Mouse (Mus musculus) heart, postnatal 36 days (tissue): ENCODE measurements around the gene Crocc. TPM values are rescaled to one million over a fixed set of nuclear protein-coding genes. Genes with fewer than 3 reads are reported as not detected.

Experiments used
- DNase-seq, 2 experiments: peaks; one replicate each; pipeline ENCODE4 v3.0.0; 2021 to 2022
- intact Hi-C: fragments of 180-260 bp; cut with DNase I; formaldehyde crosslinking; loops from one replicate; pipeline ENCODE4 v1.15.1; 2025
- total RNA-seq, 2 experiments: library from RNA; stranded (reverse); gene quantifications; 2 replicates each; pipeline ENCODE4 v1.2.3; 2021

Crocc gene
- 1 to 10 TPM; 4.3 to 5.5 TPM for total RNA-seq

- DNase-seq: peak; percentile 100
- intact Hi-C loops: loop anchor here (2.0 kb wide), 1 partner anchor 16 kb away; no protein-coding TSS in a partner anchor
These were observed at the start of gene Crocc for GRCm38 (mm10) chr4:141060426-141061301. TSS of gene Crocc (minus strand) at chr4:141060550.

GRCm38 (mm10) chr4:141108196-141108732 is 47.9 kb upstream of the Crocc start:
- DNase-seq: no peak
- intact Hi-C loops: no loop called here

- DNase-seq: no peak
- intact Hi-C loops: no loop called here
These were observed 46.3 kb upstream of the Crocc start for GRCm38 (mm10) chr4:141106526-141107183.

GRCm38 (mm10) chr4:141101855-141102254 is 41.5 kb upstream of the Crocc start:
- intact Hi-C loops: no loop called here

DNA sequence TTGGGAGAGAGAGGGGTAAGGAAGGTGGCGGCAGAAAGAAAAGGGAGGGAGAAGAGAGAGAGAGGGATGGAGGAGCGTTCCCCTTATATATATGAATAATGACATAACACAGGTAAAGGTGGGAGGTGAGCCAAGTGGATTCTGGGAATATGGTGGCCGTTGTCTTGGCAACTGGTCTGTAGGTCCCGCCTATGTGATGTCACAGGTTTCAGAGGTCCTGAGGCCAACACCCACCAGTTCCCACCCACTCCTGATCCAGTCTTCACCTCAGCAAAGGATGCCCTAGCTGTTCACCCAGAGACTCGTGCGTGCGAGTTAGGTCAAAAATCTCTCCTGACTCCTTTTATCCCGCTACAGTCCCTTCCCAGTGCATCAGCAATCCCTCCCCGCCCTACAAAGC is 40.9 kb upstream of the Crocc start:
- intact Hi-C loops: no loop called here
- no peak for DNase-seq

More at GRCm38 (mm10) chr4:141101855-141102254, 41.5 kb upstream of the Crocc start:
- DNase-seq: no peak

DNA sequence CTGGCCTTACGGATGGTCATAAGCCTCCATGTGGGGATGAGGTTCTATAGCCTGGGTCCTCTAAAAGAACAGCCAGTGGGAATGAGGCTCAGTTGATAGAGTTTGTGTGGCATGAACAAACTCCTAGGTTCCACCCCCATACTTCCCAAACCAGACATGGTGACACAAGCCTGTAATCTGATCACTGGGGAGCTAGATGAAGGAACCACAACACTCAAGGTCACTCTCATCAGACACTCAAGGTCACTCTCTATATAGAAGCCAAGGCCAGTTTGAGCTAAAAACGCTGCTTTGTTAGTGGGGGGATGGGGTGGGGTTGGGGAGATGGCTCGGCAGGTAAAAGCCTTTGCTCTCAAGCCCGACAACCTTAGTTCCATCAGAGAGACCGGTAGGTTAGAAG is 39.6 kb upstream of the Crocc start:
- DNase-seq: no peak
- intact Hi-C loops: no loop called here

DNA sequence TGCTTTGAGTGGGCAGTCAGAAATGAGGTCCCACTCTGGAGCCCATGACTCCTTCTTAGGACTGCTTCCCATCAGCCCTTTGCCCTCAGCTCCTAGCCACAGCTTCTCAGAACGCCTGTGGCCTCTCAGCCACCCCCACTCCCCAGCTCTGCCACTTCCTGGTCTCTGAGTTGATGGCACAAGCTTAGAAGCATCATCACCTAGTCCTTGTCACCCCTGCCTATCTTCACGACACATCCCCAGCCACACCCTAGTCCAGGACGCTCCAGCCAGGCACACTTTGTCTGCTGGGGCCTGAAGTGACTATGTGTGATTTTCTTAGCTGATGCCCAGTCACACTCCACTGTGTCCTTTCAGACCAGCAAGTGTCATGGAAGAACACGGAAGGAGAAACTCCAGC is 38.6 kb upstream of the Crocc start:
- intact Hi-C loops: no loop called here
- no peak for DNase-seq

GRCm38 (mm10) chr4:141096710-141097109 is 36.4 kb upstream of the Crocc start:
- no peak for DNase-seq
- intact Hi-C loops: no loop called here

DNA sequence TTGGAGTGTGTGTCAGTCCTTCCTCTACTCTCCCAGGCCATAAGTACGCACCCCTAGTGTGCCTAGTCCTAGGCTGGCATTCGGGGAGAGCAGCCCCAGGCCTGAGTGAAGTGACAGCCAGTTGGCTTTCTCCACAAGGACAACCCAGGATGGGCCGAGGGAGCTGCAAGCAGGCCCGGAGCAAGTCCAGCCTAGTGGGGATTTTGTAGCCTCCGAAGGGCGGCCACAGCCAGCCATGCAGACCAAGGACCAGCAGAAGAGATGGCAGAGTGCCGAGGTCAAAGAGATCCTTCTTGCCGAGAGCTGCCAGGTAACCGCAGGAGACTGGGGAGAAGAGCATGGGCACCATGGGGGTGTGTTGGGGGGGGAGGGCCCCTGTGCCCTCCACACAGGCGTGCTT is 34.7 kb upstream of the Crocc start:
- intact Hi-C loops: no loop called here
- DNase-seq: no peak

- DNase-seq: no peak
- intact Hi-C loops: no loop called here
These were observed 28.4 kb upstream of the Crocc start for GRCm38 (mm10) chr4:141088714-141089113.

- intact Hi-C loops: no loop called here
- no peak for DNase-seq
These were observed 27.7 kb upstream of the Crocc start, which contains the start of gene Spata21 for GRCm38 (mm10) chr4:141088033-141088432. TSS of gene Spata21 (plus strand) at chr4:141088333.

DNA sequence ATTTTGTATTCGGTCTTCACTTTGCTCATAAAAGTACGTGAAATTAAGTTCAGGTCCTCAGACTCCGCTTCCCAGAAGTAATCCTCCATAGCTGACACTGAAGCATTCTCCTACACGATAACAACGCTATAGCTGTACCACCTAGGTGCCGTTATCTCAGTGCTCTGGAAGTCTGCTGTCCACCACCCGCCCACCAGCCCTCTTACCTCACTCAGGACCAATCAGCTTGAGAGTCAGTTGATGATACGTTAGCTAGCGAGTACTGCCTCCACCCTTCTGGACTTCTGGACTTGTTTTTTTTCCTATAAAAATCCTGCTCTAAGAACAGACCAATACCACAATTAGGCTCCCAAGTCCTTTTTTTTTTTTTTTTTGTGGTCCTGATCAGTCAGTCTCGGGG is 26.5 kb upstream of the Crocc start:
- intact Hi-C loops: no loop called here
- DNase-seq: no peak

- intact Hi-C loops: loop anchor here (2.0 kb wide), 1 partner anchor 42 kb away; no protein-coding TSS in a partner anchor
- DNase-seq: no peak
These were observed 18.3 kb upstream of the Crocc start for GRCm38 (mm10) chr4:141078510-141079137.

- peak; percentile 95 to 97 for DNase-seq
- intact Hi-C loops: loop anchor here (2.0 kb wide), 2 partner anchors 17 to 43 kb away; partner anchors contain the start of gene Crocc
These were observed 17.5 kb upstream of the Crocc start, which contains the start of gene Necap2 for GRCm38 (mm10) chr4:141077681-141078509. TSS of gene Necap2 (minus strand) at chr4:141078357.

GRCm38 (mm10) chr4:141076761-141077506 is 16.6 kb upstream of the Crocc start:
- peak in 1 of 2 experiments; percentile 33 for DNase-seq

DNA sequence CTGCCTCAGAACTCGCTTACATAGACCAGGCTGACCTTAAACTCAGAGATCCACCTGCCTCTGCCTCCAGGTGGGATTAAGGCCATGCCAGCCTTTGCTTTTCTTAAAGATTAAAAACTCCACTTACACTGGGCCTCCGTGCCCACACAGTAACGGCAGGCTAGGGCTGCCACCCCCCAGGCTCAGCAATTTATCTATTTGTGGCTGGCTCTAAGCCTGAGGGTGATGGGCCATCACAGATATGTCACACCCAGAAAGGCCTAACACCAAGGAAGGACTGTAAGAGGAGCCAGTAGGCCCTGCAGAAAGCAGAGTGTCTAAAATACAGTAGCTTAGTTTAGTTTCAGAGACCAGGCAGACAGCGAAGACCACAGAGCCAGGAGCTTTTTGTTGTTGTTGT is 13.8 kb upstream of the Crocc start:
- intact Hi-C loops: no loop called here
- DNase-seq: no peak

More at GRCm38 (mm10) chr4:141076761-141077506, 16.6 kb upstream of the Crocc start:
- intact Hi-C loops: loop anchor here (2.0 kb wide), 1 partner anchor 16 kb away; the partner anchor contains the start of gene Crocc

DNA sequence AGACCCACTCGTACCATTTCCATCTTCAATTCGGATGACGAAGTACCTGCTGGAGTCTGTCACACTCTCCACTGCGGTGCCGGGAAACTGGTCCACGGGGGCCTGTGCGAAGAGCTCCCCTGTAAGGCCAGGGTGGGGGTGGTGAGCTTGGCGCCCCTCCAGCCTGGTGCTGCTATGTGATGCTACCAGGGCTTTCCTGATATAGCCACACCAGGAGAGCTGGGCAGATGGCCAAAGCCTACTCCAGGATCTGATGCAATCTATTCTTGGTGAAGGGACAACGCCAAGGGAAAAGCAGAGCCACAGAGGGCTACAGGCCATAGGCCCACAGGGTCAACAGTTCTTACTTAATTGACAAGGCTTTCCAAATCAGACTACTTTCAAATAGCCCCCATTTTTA is 13.3 kb upstream of the Crocc start:
- intact Hi-C loops: no loop called here
- DNase-seq: peak; percentile 66 to 71

DNA sequence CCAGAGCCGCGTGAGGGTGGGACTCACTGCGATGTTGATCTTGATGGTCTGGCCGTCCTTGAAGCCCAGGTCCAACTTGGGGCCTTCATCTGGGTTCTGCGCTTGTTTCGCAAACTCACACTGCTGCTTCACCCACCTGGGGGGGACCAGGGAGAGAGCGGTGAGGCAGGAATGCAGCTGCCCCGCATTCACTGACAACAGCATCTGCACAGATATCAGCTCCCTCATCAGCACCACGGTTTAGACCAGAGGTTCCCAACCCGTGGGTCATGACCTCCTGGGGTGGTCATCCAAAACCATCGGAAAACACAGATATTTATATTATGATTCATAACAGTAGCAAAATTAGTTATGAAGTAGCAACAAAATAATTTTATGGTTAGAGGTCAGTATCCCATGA is 12.2 kb upstream of the Crocc start:
- DNase-seq: no peak
- intact Hi-C loops: no loop called here

DNA sequence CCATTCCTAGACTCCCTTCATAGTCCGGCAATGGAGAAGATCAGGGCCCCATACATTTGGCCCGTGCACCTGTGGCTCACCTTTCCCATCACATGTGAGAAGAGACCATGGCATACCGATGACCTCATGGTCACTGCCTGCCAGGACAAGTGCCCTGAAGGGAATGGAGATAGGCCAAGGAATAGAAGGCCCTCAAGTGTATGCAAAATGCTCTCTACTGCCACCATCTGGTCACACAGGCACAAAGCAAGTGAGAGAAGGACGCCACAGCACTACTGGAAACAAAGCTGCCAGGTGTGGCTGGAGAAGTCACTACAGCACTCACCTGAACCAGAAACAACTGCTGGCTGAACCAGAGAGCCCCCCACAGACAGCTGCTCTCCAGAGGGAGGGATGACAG is 9.4 kb upstream of the Crocc start:
- intact Hi-C loops: no loop called here
- DNase-seq: peak; percentile 39 to 51
